Mouse (Mus musculus): ENCODE results near the gene Gphn.

DNA sequence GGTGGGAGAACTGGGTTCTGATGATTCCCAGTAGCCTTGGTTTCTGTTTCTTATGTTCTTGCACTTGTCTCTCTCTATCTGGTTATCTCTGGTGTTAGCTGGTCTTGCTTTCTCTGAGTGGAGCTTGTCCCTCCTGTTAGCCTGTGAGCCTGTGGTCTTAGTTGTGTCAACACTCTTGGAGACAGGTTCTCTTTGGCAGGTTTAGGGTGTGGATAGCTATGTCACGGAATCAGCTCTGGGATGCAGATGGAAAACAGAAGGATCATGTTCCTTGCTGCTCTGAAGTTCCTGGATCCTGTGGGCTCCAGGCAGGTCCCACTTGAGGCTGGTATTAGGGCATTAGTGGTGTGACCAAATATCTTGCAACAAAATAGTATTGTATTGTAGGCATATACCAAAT is 64.2 kb downstream of the Gphn start:
- TF ChIP-seq CTCF (IDR thresholded peaks at IDR 0.05; ENCODE audit: control insufficient read depth, insufficient read depth, insufficient read length): no peak
- no peak for TF ChIP-seq FOSL1 (IDR thresholded peaks at IDR 0.05; ENCODE audit: insufficient read depth, low read length, poor library complexity, severe bottlenecking)
- no peak for TF ChIP-seq USF1 (IDR thresholded peaks at IDR 0.05; ENCODE audit: low read depth)
- no peak for TF ChIP-seq MYOD1 (IDR thresholded peaks at IDR 0.05; ENCODE audit: control insufficient read depth, insufficient read length, low read depth)
- no peak for TF ChIP-seq MAX (IDR thresholded peaks at IDR 0.05)
